Comparison of ENCODE assay signal across 30 mouse cellular contexts in genomic region chr11:40561400-40561799, GRCm38 (mm10).
"Had no signal": no experiment of that assay in that cellular context is flagged by ENCODE, and none has a peak within 500 bp of the region (broad histone marks: within the 10 kb centered on the region; RNA-seq: fewer than 3 reads in every experiment).

No protein-coding gene starts in this region.

- H3K9ac ChIP-seq: limb, embryonic 12.5 days; limb, embryonic 13.5 days; limb, embryonic 15.5 days; liver, embryonic 12.5 days; liver, embryonic 13.5 days; liver, embryonic 14.5 days; liver, embryonic 15.5 days; liver, postnatal 0 days; lung, embryonic 15.5 days; midbrain, embryonic 12.5 days; midbrain, embryonic 13.5 days; midbrain, embryonic 15.5 days; neural tube, embryonic 12.5 days; neural tube, embryonic 13.5 days had no signal

- H3K4me1 ChIP-seq: limb, embryonic 10.5 days; limb, embryonic 12.5 days; limb, embryonic 13.5 days; limb, embryonic 15.5 days; liver, embryonic 12.5 days; liver, embryonic 13.5 days; liver, embryonic 15.5 days; megakaryocyte, embryonic 14.5 days; midbrain, embryonic 10.5 days; midbrain, embryonic 12.5 days; midbrain, embryonic 13.5 days; midbrain, embryonic 15.5 days; neural tube, embryonic 12.5 days had no signal

- H3K4me3 ChIP-seq: limb, embryonic 10.5 days; limb, embryonic 12.5 days; limb, embryonic 13.5 days; limb, embryonic 15.5 days; liver, embryonic 12.5 days; liver, embryonic 13.5 days; liver, embryonic 15.5 days; lung, embryonic 15.5 days; megakaryocyte, embryonic 14.5 days; midbrain, embryonic 10.5 days; midbrain, embryonic 12.5 days; midbrain, embryonic 13.5 days; midbrain, embryonic 15.5 days; myocyte; neural tube, embryonic 12.5 days; neural tube, embryonic 13.5 days had no signal

- H3K36me3 ChIP-seq: limb, embryonic 10.5 days; limb, embryonic 12.5 days; limb, embryonic 13.5 days; limb, embryonic 15.5 days; liver, embryonic 12.5 days; liver, embryonic 13.5 days; liver, embryonic 15.5 days; lung, embryonic 15.5 days; midbrain, embryonic 10.5 days; midbrain, embryonic 12.5 days; midbrain, embryonic 13.5 days; midbrain, embryonic 15.5 days; neural tube, embryonic 12.5 days; neural tube, embryonic 13.5 days had no signal

- H3K9me3 ChIP-seq: limb, embryonic 10.5 days; limb, embryonic 12.5 days; limb, embryonic 13.5 days; limb, embryonic 15.5 days; liver, embryonic 12.5 days; liver, embryonic 13.5 days; liver, embryonic 15.5 days; lung, embryonic 15.5 days; megakaryocyte, embryonic 14.5 days; midbrain, embryonic 10.5 days; midbrain, embryonic 12.5 days; midbrain, embryonic 13.5 days; midbrain, embryonic 15.5 days; neural tube, embryonic 12.5 days; neural tube, embryonic 13.5 days had no signal

- H3K4me2 ChIP-seq: limb, embryonic 12.5 days; limb, embryonic 13.5 days; limb, embryonic 15.5 days; liver, embryonic 11.5 days; liver, embryonic 12.5 days; liver, embryonic 13.5 days; liver, embryonic 15.5 days; lung, embryonic 15.5 days; midbrain, embryonic 11.5 days; midbrain, embryonic 12.5 days; midbrain, embryonic 13.5 days; midbrain, embryonic 15.5 days; neural tube, embryonic 12.5 days; neural tube, embryonic 13.5 days had no signal

- H3K27me3 ChIP-seq: limb, embryonic 12.5 days; limb, embryonic 13.5 days; limb, embryonic 15.5 days; liver, embryonic 12.5 days; liver, embryonic 13.5 days; liver, embryonic 15.5 days; lung, embryonic 15.5 days; megakaryocyte, embryonic 14.5 days; midbrain, embryonic 12.5 days; midbrain, embryonic 13.5 days; midbrain, embryonic 15.5 days; neural tube, embryonic 12.5 days; neural tube, embryonic 13.5 days had no signal

- ATAC-seq: liver, embryonic 12.5 days; liver, postnatal 0 days; lung, postnatal 0 days; midbrain, embryonic 13.5 days; midbrain, embryonic 15.5 days; midbrain, embryonic 16.5 days had no signal

- H3K27ac ChIP-seq: limb, embryonic 10.5 days; limb, embryonic 12.5 days; limb, embryonic 13.5 days; limb, embryonic 15.5 days; liver, embryonic 12.5 days; liver, embryonic 13.5 days; liver, embryonic 14.5 days; liver, embryonic 15.5 days; lung, embryonic 15.5 days; macrophage; midbrain, embryonic 10.5 days; midbrain, embryonic 12.5 days; midbrain, embryonic 13.5 days; midbrain, embryonic 15.5 days; neural tube, embryonic 12.5 days; neural tube, embryonic 13.5 days had no signal

- DNase-seq: left cerebral cortex, postnatal 4 days; liver; liver, embryonic 13.5 days; liver, postnatal 0 days; lung, adult 2 months; lung, postnatal 14 days; lung, postnatal 36 days; lung, postnatal 4 days; midbrain, embryonic 14.5 days had no signal
